Mouse (Mus musculus): Measurements from ENCODE around the gene Pwwp2b.

DNA sequence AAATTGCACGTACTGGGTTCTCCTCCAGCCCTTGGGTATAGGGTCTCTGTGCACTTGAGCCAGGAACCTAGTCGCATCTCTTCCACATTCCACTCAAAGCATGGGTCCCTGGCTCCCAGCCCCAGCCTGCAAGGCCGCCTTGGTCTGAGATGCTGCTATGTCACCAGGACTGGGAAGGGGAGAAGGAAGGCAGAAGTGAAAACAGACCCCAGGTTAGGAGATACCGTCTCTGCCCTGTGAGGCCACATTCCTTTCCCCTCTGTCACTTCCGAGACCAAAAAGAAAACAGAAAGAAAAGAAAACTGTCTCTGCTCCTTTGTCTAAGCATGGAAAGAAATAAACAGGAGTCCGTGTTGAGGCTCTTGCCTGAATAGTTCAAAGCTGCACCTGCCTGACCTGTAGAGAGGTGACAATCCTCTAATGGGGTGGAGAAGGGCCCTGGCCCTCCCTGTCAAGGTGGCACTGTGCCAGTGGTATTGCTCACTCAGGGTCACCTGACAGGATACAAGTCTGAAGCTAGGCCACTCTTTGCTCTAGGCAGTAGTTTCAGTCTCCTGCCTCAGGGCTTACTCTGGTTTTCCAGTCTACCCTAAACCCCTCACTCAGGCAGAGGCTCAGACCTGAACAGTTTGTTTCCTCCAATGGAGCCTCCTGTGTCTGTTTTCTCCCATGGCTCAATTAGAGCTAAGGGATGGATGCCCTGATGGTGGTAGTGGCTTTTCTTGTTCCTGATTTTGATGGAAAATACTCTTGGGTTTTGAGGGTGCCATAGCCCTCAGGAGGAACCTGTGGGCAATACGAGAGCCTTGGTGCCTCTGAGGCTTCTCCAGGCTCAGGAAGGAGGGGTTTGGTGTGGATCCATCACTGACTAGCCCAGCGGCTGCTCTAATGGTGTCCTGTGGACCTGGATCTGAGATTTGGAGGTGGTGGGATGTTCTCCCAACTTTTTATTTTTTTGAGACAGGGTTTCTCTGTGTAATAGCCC, 18.9 kb downstream of the Pwwp2b start:
- no peak for TF ChIP-seq CTCF (IDR thresholded peaks at IDR 0.05; ENCODE audit: control insufficient read depth, insufficient read depth, low read length)
- TF ChIP-seq POLR2A (IDR thresholded peaks at IDR 0.05; ENCODE audit: borderline replicate concordance, control insufficient read depth, low read depth, low read length) = no peak

All from bone marrow, adult 2 months (tissue).